Mouse (Mus musculus): ENCODE data around the gene Hopx.

GRCm38 (mm10) chr5:77108806-77109205 is 6.1 kb downstream of the Hopx start:
- TF ChIP-seq CTCF (IDR thresholded peaks at IDR 0.05; ENCODE audit: low read depth) (no peak), EP300 (optimal IDR thresholded peaks at IDR 0.05) (no peak)

All from stomach, postnatal 0 days (tissue).